Mouse (Mus musculus) heart, embryonic 12.5 days (tissue): ENCODE data around the gene Rap2a. TPM values are rescaled to one million over a fixed set of nuclear protein-coding genes. Genes with fewer than 3 reads are reported as not detected.
A peak's percentile ranks its signal among the peaks of the same experiment; 100 is the strongest.

Source experiments
- ATAC-seq: fragments of 200-750 bp; cut with Nextera tagmentation; 2 replicates; pipeline ENCODE4 v1.8.0; 2017; ENCODE audit warnings: moderate TSS enrichment, moderate library complexity; ENCODE audit not compliant: insufficient number of reproducible peaks, low FRiP score
- H3K27ac ChIP-seq: fragments of 300-500 bp; sonication (generic); 2 replicates; pipeline ENCODE4 v1.5.1; 2016; ENCODE audit warnings: mild to moderate bottlenecking, moderate library complexity; ENCODE audit not compliant: poor library complexity, severe bottlenecking
- H3K27me3 ChIP-seq: fragments of 300-500 bp; sonication (generic); replicated peaks from 2 replicates; pipeline ENCODE4 v1.6.1; 2016; ENCODE audit warnings: mild to moderate bottlenecking, moderate library complexity
- H3K36me3 ChIP-seq: fragments of 300-500 bp; sonication (generic); 2 replicates; pipeline ENCODE4 v1.6.1; 2016; ENCODE audit warnings: mild to moderate bottlenecking, moderate library complexity
- H3K4me1 ChIP-seq: fragments of 300-500 bp; sonication (generic); replicated peaks from 2 replicates; pipeline ENCODE4 v1.6.1; 2016; ENCODE audit warnings: mild to moderate bottlenecking
- H3K4me2 ChIP-seq: fragments of 300-500 bp; sonication (generic); 2 replicates; pipeline ENCODE4 v1.6.1; 2016; ENCODE audit warnings: mild to moderate bottlenecking, moderate library complexity
- H3K4me3 ChIP-seq: fragments of 300-500 bp; sonication (generic); 2 replicates; pipeline ENCODE4 v1.5.1; 2016; ENCODE audit warnings: mild to moderate bottlenecking
- H3K9ac ChIP-seq: fragments of 300-500 bp; sonication (generic); 2 replicates; pipeline ENCODE4 v1.6.1; 2016; ENCODE audit warnings: mild to moderate bottlenecking, moderate library complexity
- H3K9me3 ChIP-seq: fragments of 300-500 bp; sonication (generic); replicated peaks from 2 replicates; pipeline ENCODE4 v1.6.1; 2016; ENCODE audit warnings: mild to moderate bottlenecking, moderate library complexity
- WGBS: fragments of 180-500 bp; shearing (Covaris S2); methylation state at CpG from one replicate; pipeline ENCODE4 v1.1.7; 2016; 5-methylcytosine and 5-hydroxymethylcytosine counted together
- polyA plus RNA-seq: library from polyadenylated mRNA; unstranded; fragments of >200 nt; fragmentation: Nextera tagmentation; extraction: Ambion mirVana; gene quantifications from 2 replicates; pipeline ENCODE4 v1.2.1, GENCODE M21; 2016

The Rap2a gene
- polyA plus RNA-seq, 1 experiment from 2014 or later, result 16.1 TPM

DNA sequence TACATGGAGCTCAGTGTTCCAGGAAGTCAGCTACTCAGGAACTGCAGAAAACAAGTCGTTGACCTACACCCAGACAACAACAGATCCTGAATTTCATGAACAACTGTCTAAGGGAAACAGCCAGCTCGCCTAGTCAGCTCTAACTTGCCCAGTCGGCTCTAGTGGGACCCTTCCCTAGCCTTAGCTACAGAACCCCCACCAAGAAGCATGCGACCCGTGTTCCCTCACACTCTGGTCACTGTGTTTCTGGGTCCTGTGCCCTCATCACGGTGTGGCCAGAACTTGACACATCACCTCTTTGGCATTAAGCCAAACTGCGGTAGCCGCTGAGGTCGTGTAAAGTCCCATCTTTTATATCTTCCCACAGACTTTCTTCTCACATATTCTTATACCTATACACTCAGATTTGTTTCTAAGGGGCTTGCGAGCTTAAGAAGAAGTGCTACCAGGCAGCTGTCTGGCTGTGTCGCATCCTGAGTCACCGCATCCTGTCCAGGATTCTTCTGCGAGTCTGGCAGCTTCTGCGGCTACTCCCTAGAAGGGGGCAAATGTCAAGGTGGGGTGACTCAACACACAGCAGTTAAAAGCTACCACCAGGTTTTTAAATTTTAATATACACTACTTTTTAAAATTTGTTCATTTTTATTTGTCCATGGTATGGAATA lies 9.0 kb upstream of the Rap2a start:
- WGBS, result 78% methylated on average over 14 of the region's 14 CpGs
- H3K27me3 ChIP-seq, result no peaks in the 10 kb centered on the region
- H3K9ac ChIP-seq, result no peak overlapping the region
- H3K36me3 ChIP-seq, result no peaks in the 10 kb centered on the region
- H3K4me3 ChIP-seq, result no peak overlapping the region
- H3K4me1 ChIP-seq, result no peaks in the 10 kb centered on the region
- no peaks in the 10 kb centered on the region for H3K9me3 ChIP-seq
- no peak overlapping the region for H3K4me2 ChIP-seq
- no peak for ATAC-seq
- H3K27ac ChIP-seq, result no peak overlapping the region

DNA sequence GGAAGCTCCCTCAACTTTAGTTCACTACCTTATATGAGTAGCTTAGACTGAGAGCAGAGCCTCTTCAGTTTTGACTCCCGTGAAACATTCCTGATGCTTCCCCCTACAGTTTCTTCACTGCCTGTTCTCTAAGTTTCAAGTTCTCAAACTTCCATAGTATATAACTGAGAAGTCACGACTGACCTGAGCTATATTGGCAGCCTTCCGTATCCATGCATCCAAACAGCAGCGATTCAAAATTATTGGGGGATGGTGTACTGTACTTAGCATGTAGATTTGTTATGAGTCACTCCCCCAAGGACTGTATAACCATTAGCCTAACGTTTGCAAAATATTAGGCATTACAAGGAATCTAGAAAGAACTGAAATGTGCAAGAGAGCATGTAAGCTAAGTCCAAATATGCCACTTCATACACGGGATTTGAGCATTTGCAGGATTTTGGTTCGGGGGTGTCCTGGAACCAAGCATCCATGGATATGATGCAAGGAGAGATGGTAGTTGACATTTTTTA lies 2.0 kb upstream of the Rap2a start:
- H3K4me1 ChIP-seq, result peaks cover 10% of the 10 kb centered on the region; the same call in 1 of the 2 replicates
- no peaks in the 10 kb centered on the region for H3K9me3 ChIP-seq
- no peak for ATAC-seq
- no peaks in the 10 kb centered on the region for H3K36me3 ChIP-seq
- H3K27me3 ChIP-seq, result no peaks in the 10 kb centered on the region
- no peak overlapping the region for H3K9ac ChIP-seq
- H3K27ac ChIP-seq, result no peak overlapping the region
- WGBS, result 64% methylated on average over 7 of the region's 7 CpGs
- H3K4me3 ChIP-seq, result no peak overlapping the region
- no peak overlapping the region for H3K4me2 ChIP-seq

DNA sequence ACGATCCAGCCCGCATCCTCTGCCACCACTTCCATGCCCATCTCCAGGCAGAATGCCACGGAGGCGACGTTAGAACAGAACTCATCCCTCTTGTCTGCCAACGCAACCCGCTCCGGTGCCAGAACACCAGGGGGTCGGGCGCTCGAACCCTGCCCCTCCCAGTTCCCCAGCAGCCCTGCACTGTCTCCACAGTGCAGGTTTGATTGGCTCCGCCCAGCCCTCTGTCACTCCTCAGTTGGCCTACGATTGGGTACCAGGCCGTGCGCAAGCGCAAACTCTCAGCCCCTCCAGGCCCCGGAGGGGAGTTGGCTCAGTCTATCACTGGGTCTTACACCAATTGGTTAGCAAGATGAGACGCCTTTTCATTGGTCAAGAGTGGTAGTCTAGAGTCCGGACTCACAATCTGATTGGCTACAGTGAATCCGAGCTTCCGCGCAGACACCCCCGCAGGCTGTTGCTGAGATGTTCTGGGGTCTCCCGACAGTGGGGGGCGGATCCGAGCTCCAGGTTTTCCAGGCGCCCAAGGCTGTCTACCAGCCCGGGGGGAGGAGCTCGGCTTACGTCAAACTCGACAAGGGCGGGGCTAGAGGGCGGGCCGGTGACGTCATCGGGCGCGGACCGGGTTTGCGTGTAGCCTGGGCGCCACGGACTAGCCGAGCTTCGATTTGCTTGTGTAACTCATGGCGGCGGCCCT lies 809 bp upstream of the Rap2a start:
- Histone ChIP-seq H3K4me2 (peak overlapping the region; percentile 84), H3K4me3 (peak overlapping the region; percentile 76), H3K4me1 (peaks cover 10% of the 10 kb centered on the region; the same call in 1 of the 2 replicates), H3K9ac (peak overlapping the region; percentile 78), H3K27me3 (no peaks in the 10 kb centered on the region), H3K27ac (peak overlapping the region; percentile 94), H3K36me3 (peaks cover 7% of the 10 kb centered on the region), H3K9me3 (no peaks in the 10 kb centered on the region)
- WGBS, result under 1% methylated on average over 46 of the region's 46 CpGs
- ATAC-seq, result peak; percentile 93

DNA sequence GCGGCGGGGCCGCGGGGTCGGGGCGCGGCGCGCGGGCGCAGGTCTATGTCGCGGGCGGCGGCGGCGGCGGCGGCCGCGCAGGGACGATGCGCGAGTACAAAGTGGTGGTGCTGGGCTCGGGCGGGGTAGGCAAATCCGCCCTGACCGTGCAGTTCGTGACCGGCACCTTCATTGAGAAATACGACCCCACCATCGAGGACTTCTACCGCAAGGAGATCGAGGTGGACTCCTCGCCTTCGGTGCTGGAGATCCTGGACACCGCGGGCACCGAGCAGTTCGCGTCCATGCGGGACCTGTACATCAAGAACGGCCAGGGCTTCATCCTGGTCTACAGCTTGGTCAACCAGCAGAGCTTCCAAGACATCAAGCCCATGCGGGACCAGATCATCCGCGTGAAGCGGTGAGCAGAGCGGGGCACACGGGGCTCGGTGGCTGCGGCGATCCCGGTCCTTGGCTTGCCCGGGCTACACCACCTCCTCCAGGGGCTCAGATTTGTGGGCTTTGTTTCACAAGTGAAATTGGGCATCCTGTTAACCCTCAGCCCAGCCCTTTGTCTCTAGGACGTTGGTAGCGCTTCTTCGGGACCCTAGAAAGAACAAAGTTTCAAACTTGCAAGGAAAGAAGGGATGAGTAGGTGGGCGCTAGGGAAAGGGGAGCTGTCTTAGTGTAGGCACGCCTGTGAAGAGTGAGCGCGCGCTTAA lies 547 bp downstream of the Rap2a start:
- H3K9me3 ChIP-seq, result no peaks in the 10 kb centered on the region
- H3K27ac ChIP-seq, result peak overlapping the region; percentile 94
- peak overlapping the region; percentile 76 for H3K4me3 ChIP-seq
- peak; percentile 9; the same call in 1 of the 2 replicates for ATAC-seq
- WGBS, result 1% methylated on average over 62 of the region's 62 CpGs
- peak overlapping the region; percentile 87 for H3K9ac ChIP-seq
- peaks cover 12% of the 10 kb centered on the region; the same call in 1 of the 2 replicates for H3K4me1 ChIP-seq
- H3K4me2 ChIP-seq, result peak overlapping the region; percentile 84
- H3K36me3 ChIP-seq, result peaks cover 12% of the 10 kb centered on the region
- no peaks in the 10 kb centered on the region for H3K27me3 ChIP-seq

GRCm38 (mm10) chr14:120480341-120480900 lies 2.2 kb downstream of the Rap2a start:
- Histone ChIP-seq H3K27me3 (no peaks in the 10 kb centered on the region), H3K27ac (no peak overlapping the region), H3K4me2 (peak overlapping the region; percentile 56), H3K9me3 (no peaks in the 10 kb centered on the region), H3K9ac (peak overlapping the region; percentile 48), H3K4me1 (peaks cover 15% of the 10 kb centered on the region; the same call in 1 of the 2 replicates), H3K36me3 (peaks cover 12% of the 10 kb centered on the region), H3K4me3 (peak overlapping the region; percentile 16; the same call in 1 of the 2 replicates)
- whole genome bisulfite sequencing, result 80% methylated on average over 8 of the region's 8 CpGs
- ATAC-seq, result no peak

DNA sequence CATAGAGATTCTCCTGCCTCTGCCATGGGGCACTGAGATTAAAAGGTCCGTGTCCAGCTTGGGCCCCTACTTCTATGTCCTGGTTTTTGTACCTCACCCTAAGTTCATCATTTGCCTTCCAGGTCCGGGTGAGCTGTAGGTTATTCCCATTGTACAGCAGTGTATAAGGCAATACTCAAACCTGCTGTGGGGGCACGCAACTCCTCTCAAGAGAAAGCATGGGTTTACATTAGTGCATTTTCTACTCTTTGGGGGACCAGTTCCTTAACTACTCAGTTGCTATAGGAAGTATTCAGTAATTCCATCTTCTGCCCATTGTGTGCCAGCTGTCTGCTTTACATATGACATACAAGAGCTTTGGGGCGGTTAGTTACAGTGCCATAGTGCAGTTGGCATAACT lies 2.7 kb downstream of the Rap2a start:
- no peak for ATAC-seq
- H3K4me2 ChIP-seq, result peak overlapping the region; percentile 38

GRCm38 (mm10) chr14:120484561-120484960 lies 6.3 kb downstream of the Rap2a start:
- no peaks in the 10 kb centered on the region for H3K9me3 ChIP-seq
- ATAC-seq, result no peak
- H3K27me3 ChIP-seq, result no peaks in the 10 kb centered on the region
- WGBS, result 91% methylated on average over 5 of the region's 5 CpGs
- H3K4me1 ChIP-seq, result peaks cover 30% of the 10 kb centered on the region; the same call in 1 of the 2 replicates
- H3K27ac ChIP-seq, result no peak overlapping the region
- no peak overlapping the region for H3K4me2 ChIP-seq
- peaks cover 12% of the 10 kb centered on the region for H3K36me3 ChIP-seq
- H3K4me3 ChIP-seq, result no peak overlapping the region
- no peak overlapping the region for H3K9ac ChIP-seq

More for the DNA sequence above, 2.7 kb downstream of the Rap2a start:
- WGBS, result 90% methylated on average over 4 of the region's 4 CpGs
- H3K36me3 ChIP-seq, result peaks cover 12% of the 10 kb centered on the region
- no peaks in the 10 kb centered on the region for H3K27me3 ChIP-seq
- no peak overlapping the region for H3K27ac ChIP-seq
- H3K9me3 ChIP-seq, result no peaks in the 10 kb centered on the region
- peak overlapping the region; percentile 9; the same call in 1 of the 2 replicates for H3K4me3 ChIP-seq
- H3K9ac ChIP-seq, result no peak overlapping the region
- H3K4me1 ChIP-seq, result peaks cover 15% of the 10 kb centered on the region; the same call in 1 of the 2 replicates

GRCm38 (mm10) chr14:120496284-120496683 lies 18.0 kb downstream of the Rap2a start:
- ATAC-seq, result peak; percentile 44
- Histone ChIP-seq H3K27ac (peak overlapping the region; percentile 55), H3K9ac (no peak overlapping the region), H3K4me3 (no peak overlapping the region), H3K27me3 (no peaks in the 10 kb centered on the region), H3K9me3 (no peaks in the 10 kb centered on the region), H3K4me1 (peaks cover 58% of the 10 kb centered on the region), H3K36me3 (no peaks in the 10 kb centered on the region), H3K4me2 (peak overlapping the region; percentile 22)
- WGBS, result 22% methylated on average over 5 of the region's 5 CpGs

- WGBS, result 54% methylated on average over 5 of the region's 5 CpGs
- Histone ChIP-seq H3K9ac (no peak overlapping the region), H3K4me1 (peaks cover 58% of the 10 kb centered on the region), H3K36me3 (no peaks in the 10 kb centered on the region), H3K27me3 (no peaks in the 10 kb centered on the region), H3K9me3 (no peaks in the 10 kb centered on the region), H3K4me2 (no peak overlapping the region), H3K4me3 (no peak overlapping the region), H3K27ac (peak overlapping the region; percentile 52)
- ATAC-seq, result no peak
Measured at GRCm38 (mm10) chr14:120496827-120497226, 18.6 kb downstream of the Rap2a start.

GRCm38 (mm10) chr14:120499096-120499495 lies 20.9 kb downstream of the Rap2a start:
- H3K9me3 ChIP-seq, result no peaks in the 10 kb centered on the region
- no peak overlapping the region for H3K27ac ChIP-seq
- WGBS, result 91% methylated on average over 10 of the region's 10 CpGs
- ATAC-seq, result no peak
- H3K9ac ChIP-seq, result no peak overlapping the region
- no peak overlapping the region for H3K4me2 ChIP-seq
- H3K27me3 ChIP-seq, result no peaks in the 10 kb centered on the region
- no peak overlapping the region for H3K4me3 ChIP-seq
- H3K4me1 ChIP-seq, result peaks cover 49% of the 10 kb centered on the region
- H3K36me3 ChIP-seq, result peaks cover 6% of the 10 kb centered on the region; the same call in 1 of the 2 replicates
